Mouse (Mus musculus): ENCODE measurements around the gene Trim69.
A peak's percentile ranks its signal among the peaks of the same experiment; 100 is the strongest.

DNA sequence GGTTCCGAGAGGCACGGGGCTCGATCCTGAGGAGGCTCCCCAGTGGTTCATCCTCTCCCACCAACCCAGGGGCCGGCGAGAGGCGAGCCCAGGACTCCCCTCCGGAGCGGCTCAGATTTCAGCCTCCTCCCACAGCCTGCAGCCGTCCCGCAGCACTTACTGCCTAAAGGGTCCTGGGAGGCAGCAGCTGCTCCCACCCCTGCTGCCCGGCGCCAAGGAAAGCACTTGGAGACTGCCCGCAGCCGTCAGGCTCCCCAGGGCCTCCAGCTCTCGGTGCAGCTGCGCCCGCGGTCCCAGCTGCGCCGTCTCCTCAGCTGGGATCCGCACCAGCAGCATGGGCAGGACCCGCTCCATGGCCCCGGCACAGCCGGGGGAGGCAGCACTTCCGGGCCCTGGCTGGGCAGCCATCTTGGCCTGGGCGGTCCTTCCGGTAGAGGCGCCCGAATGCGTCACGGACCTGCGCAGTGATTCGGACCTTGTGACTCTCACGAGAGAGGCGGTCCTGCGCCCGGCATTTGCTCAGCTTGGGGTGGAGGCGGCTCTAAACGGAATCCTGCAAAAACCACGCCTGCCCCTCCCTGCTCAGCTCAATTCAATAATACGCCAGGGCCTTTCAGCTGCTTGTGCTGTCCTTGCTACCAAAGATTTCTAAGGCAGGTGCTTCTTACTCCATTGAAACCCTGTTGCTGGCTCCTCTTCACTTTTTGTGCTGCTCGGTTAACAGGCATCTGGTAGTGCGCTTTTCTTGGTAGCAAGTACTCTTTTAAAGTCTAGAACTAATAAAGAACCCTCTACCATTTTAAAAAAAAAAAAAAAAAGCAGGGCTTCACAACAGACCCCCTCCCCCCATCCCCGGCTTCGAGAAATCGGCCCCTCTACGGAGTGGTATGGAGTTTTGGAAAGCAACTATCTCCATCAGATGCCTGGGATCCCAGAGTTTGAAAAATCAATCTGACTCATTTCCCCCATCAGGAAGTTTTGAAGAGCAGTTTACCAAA lies 42.2 kb upstream of the Trim69 start, which contains the start of gene Spg11:
- peak; percentile 62; the same call in 1 of the 2 replicates for TF ChIP-seq CTCF (IDR thresholded peaks at IDR 0.05; ENCODE audit: borderline replicate concordance, control insufficient read depth, extremely low read depth, insufficient read depth, low read length, poor library complexity)
- peak; percentile 100 for TF ChIP-seq POLR2A (IDR thresholded peaks at IDR 0.05; ENCODE audit: control insufficient read depth, extremely low read depth, insufficient read depth, low read length, poor library complexity)

All from thymus, adult 2 months (tissue).